Mouse (Mus musculus): ENCODE data around the gene Ccdc85c. TPM values are rescaled to one million over a fixed set of nuclear protein-coding genes. Genes with fewer than 3 reads are reported as not detected.

Gene Ccdc85c
- polyA plus RNA-seq, 1 experiment from 2014 or later: 7.0 TPM

DNA sequence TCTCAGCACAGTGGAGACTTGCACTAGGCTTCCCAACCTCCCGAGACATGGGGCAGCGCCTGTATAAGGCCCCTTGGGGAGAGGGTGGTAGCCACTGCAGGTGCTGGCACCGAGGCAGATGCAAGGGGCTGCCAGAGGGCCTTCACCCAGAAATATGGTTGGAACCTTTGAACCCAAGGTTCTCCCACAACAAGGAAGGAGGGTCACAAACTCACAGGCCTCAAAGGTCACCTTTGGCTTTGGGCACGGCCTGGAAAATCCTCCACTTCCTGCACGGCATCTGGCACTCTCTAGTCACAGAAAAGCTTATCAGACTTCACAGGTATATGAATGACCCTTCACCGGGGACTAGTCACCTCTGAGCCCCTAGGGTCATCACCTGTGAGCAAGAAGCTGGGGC, 41.5 kb downstream of the Ccdc85c start:
- Histone ChIP-seq H3K9me3 (ENCODE audit: control insufficient read depth, low read length) (no peaks in the 10 kb centered on the region), H3K36me3 (ENCODE audit: control insufficient read depth, insufficient read depth, low read length) (no peaks in the 10 kb centered on the region), H3K27me3 (ENCODE audit: control insufficient read depth, insufficient read depth, low read length) (no peaks in the 10 kb centered on the region), H3K4me3 (ENCODE audit: low read depth, low read length) (no peak overlapping the region), H3K27ac (replicated peaks) (peak overlapping the region; percentile 88), H3K4me1 (replicated peaks; ENCODE audit: control insufficient read depth, insufficient read depth) (peaks cover 2% of the 10 kb centered on the region; the same call in 1 of the 2 replicates), H3K4me2 (replicated peaks; ENCODE audit: low read depth) (no peak overlapping the region), H3K9ac (ENCODE audit: low read length) (no peak overlapping the region)
- ATAC-seq (ENCODE audit: low FRiP score, low TSS enrichment) (peak; percentile 13; the same call in 1 of the 2 replicates), DNase-seq (ENCODE audit: low spot score) (no peak)
- 78% methylated on average over 6 of the region's 6 CpGs for WGBS
- TF ChIP-seq CTCF (IDR thresholded peaks at IDR 0.05; ENCODE audit: low read depth): no peak
- no peak for TF ChIP-seq EP300 (optimal IDR thresholded peaks at IDR 0.05)

DNA sequence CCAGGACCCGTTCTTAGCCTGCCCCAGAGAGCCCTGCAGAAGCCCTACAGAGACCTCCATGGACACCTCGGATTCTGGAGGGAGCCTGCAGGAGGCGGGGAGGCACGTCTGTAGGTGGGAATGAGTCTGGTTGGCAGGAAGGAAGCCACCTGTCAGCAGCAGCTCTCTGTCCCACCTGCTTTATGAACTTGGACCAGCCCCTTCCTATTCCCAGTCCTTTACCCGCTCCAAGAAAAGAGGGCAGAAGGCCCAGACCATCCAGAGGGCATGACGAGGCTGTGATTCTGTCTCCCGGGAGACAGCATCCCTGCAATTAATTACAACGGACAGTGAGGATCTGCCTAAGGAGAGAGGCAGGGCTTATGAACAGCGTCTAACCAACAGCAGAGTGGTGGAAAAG, 43.3 kb downstream of the Ccdc85c start:
- 56% methylated on average over 9 of the region's 9 CpGs for WGBS
- no peak for ATAC-seq (ENCODE audit: low FRiP score, low TSS enrichment)

DNA sequence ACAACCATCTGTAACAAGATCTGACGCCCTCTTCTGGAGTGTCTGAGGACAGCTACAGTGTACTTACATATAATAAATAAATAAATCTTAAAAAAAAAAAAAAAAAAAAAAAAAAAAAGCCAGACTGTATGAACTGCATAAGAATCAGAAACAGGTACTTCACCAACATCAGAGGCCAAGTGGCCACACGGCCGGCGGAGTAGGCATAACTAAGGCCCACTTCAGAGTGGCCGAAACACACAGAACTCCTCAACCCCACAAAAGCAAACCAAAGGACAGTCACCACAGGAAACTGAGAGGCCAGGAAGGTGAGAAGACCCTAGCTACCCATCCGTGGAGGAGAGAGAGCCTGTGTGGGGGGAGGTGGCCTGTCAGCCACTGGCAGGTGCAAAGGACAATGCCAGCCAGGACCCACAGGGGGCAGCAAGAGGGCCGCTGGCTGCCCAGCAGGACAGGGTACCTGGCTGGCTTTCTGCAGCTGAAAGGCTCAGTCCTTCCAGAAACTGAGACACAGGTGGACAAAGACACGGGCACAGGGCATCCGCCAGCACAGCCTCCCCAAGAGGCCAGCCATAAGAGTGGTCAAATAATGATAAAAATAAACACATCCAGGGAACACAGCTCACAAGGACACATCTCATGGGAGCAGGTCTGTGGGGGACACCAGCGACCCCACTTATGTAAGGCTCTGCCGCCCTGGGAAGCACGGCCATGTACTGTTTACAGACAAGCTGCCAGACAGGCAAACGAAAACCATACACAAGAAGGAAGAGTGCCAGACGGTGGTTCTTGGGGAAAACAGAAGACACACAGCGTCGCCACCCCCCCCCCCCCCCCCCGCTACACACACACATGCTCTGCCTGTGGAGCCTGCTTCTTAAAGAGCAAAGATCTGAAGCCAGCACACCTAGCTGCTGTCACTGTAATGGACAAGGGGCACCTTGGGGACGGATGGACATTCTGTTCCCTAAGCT, 44.1 kb downstream of the Ccdc85c start:
- no peak overlapping the region for H3K4me2 ChIP-seq (replicated peaks; ENCODE audit: low read depth)
- no peaks in the 10 kb centered on the region for H3K4me1 ChIP-seq (replicated peaks; ENCODE audit: control insufficient read depth, insufficient read depth)
- H3K27me3 ChIP-seq (ENCODE audit: control insufficient read depth, insufficient read depth, low read length): no peaks in the 10 kb centered on the region
- 46% methylated on average over 17 of the region's 18 CpGs for WGBS
- no peaks in the 10 kb centered on the region for H3K9me3 ChIP-seq (ENCODE audit: control insufficient read depth, low read length)
- no peak for ATAC-seq (ENCODE audit: low FRiP score, low TSS enrichment)
- no peak overlapping the region for H3K9ac ChIP-seq (ENCODE audit: low read length)
- DNase-seq (ENCODE audit: low spot score): peak; percentile 77
- no peak for TF ChIP-seq EP300 (optimal IDR thresholded peaks at IDR 0.05)
- TF ChIP-seq CTCF (IDR thresholded peaks at IDR 0.05; ENCODE audit: low read depth): peak; percentile 71
- H3K27ac ChIP-seq (replicated peaks): no peak overlapping the region
- no peaks in the 10 kb centered on the region for H3K36me3 ChIP-seq (ENCODE audit: control insufficient read depth, insufficient read depth, low read length)
- H3K4me3 ChIP-seq (ENCODE audit: low read depth, low read length): no peak overlapping the region

More for the DNA sequence above, 43.3 kb downstream of the Ccdc85c start:
- no peak overlapping the region for H3K4me2 ChIP-seq (replicated peaks; ENCODE audit: low read depth)
- no peaks in the 10 kb centered on the region for H3K4me1 ChIP-seq (replicated peaks; ENCODE audit: control insufficient read depth, insufficient read depth)
- H3K9ac ChIP-seq (ENCODE audit: low read length): no peak overlapping the region
- H3K4me3 ChIP-seq (ENCODE audit: low read depth, low read length): no peak overlapping the region
- no peak for TF ChIP-seq EP300 (optimal IDR thresholded peaks at IDR 0.05)
- TF ChIP-seq CTCF (IDR thresholded peaks at IDR 0.05; ENCODE audit: low read depth): no peak
- no peak for DNase-seq (ENCODE audit: low spot score)
- no peaks in the 10 kb centered on the region for H3K9me3 ChIP-seq (ENCODE audit: control insufficient read depth, low read length)
- H3K27ac ChIP-seq (replicated peaks): no peak overlapping the region
- H3K36me3 ChIP-seq (ENCODE audit: control insufficient read depth, insufficient read depth, low read length): no peaks in the 10 kb centered on the region
- no peaks in the 10 kb centered on the region for H3K27me3 ChIP-seq (ENCODE audit: control insufficient read depth, insufficient read depth, low read length)

DNA sequence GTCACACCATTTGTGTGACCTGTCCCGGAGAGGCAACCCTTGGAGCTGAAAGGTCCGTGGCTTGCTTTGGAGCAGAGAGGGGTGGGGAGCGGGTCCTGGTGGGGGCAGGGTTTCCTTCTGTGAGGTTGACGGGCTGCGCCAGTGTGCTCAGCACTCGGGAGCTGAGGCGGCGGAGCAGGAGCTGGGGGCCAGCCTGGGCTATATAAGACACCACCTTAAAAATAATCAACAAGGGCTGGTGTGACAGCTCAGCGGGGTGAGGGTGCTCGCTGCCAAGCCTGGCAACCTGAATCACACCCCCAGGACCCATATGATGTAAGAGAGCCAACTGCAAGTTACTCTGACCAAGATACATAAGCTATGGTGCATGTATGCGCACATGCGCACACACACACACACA, 45.1 kb downstream of the Ccdc85c start:
- H3K36me3 ChIP-seq (ENCODE audit: control insufficient read depth, insufficient read depth, low read length): no peaks in the 10 kb centered on the region
- H3K9me3 ChIP-seq (ENCODE audit: control insufficient read depth, low read length): no peaks in the 10 kb centered on the region
- H3K27ac ChIP-seq (replicated peaks): no peak overlapping the region
- H3K27me3 ChIP-seq (ENCODE audit: control insufficient read depth, insufficient read depth, low read length): no peaks in the 10 kb centered on the region
- TF ChIP-seq EP300 (optimal IDR thresholded peaks at IDR 0.05): no peak
- TF ChIP-seq CTCF (IDR thresholded peaks at IDR 0.05; ENCODE audit: low read depth): no peak
- DNase-seq (ENCODE audit: low spot score): no peak
- WGBS: 81% methylated on average over 12 of the region's 12 CpGs
- no peak overlapping the region for H3K4me2 ChIP-seq (replicated peaks; ENCODE audit: low read depth)
- no peaks in the 10 kb centered on the region for H3K4me1 ChIP-seq (replicated peaks; ENCODE audit: control insufficient read depth, insufficient read depth)
- no peak for ATAC-seq (ENCODE audit: low FRiP score, low TSS enrichment)
- H3K9ac ChIP-seq (ENCODE audit: low read length): no peak overlapping the region
- no peak overlapping the region for H3K4me3 ChIP-seq (ENCODE audit: low read depth, low read length)

DNA sequence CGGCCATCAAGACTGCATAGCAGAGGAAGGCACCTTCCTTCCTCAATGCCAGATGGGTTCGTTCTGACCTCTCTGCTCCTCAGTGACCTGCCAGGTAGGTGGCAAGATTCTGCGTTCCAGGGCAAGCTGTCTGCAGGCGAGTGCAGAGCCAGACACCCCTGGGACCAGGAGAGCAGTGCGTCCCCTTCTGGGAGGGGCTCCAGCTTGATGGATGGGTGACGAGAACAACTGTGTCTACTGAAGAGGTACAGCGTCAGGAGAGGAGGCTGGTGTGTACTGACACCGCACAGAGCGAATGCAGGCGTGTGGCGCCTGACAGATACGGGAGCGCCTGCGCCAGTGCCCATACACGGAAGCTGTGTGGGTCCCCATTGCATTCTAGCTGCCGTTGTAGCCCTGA, 47.7 kb downstream of the Ccdc85c start:
- Histone ChIP-seq H3K4me2 (replicated peaks; ENCODE audit: low read depth) (no peak overlapping the region), H3K4me3 (ENCODE audit: low read depth, low read length) (no peak overlapping the region), H3K27ac (replicated peaks) (no peak overlapping the region), H3K9me3 (ENCODE audit: control insufficient read depth, low read length) (no peaks in the 10 kb centered on the region), H3K4me1 (replicated peaks; ENCODE audit: control insufficient read depth, insufficient read depth) (no peaks in the 10 kb centered on the region), H3K9ac (ENCODE audit: low read length) (no peak overlapping the region), H3K36me3 (ENCODE audit: control insufficient read depth, insufficient read depth, low read length) (no peaks in the 10 kb centered on the region), H3K27me3 (ENCODE audit: control insufficient read depth, insufficient read depth, low read length) (no peaks in the 10 kb centered on the region)
- 84% methylated on average over 16 of the region's 16 CpGs for WGBS
- TF ChIP-seq CTCF (IDR thresholded peaks at IDR 0.05; ENCODE audit: low read depth): no peak
- no peak for TF ChIP-seq EP300 (optimal IDR thresholded peaks at IDR 0.05)
- DNase-seq (ENCODE audit: low spot score): no peak
- ATAC-seq (ENCODE audit: low FRiP score, low TSS enrichment): no peak

DNA sequence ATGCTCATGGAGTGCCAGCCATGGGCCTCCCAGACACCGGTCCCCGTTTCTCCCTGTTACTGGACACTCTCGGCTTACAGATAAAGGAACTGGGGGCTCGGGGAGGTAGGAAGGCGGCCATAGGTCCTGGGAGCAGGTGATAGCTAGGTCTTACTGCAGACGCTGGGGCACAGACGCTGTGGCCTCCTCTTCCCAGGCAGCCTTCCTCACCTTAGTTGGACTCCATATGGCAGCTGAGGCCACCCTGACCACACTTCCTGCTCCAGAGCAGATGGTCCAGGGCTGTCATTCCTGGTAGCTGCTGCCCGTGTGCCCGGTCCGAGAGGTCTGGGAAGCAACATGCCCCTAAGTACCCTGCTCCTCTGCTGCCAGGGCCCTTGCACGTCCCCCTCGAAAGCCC, 48.3 kb downstream of the Ccdc85c start:
- no peak for ATAC-seq (ENCODE audit: low FRiP score, low TSS enrichment)

More for the DNA sequence above, 48.3 kb downstream of the Ccdc85c start:
- WGBS: 80% methylated on average over 12 of the region's 12 CpGs
- Histone ChIP-seq H3K9ac (ENCODE audit: low read length) (no peak overlapping the region), H3K36me3 (ENCODE audit: control insufficient read depth, insufficient read depth, low read length) (no peaks in the 10 kb centered on the region), H3K27ac (replicated peaks) (no peak overlapping the region), H3K9me3 (ENCODE audit: control insufficient read depth, low read length) (no peaks in the 10 kb centered on the region), H3K27me3 (ENCODE audit: control insufficient read depth, insufficient read depth, low read length) (no peaks in the 10 kb centered on the region), H3K4me1 (replicated peaks; ENCODE audit: control insufficient read depth, insufficient read depth) (no peaks in the 10 kb centered on the region), H3K4me2 (replicated peaks; ENCODE audit: low read depth) (no peak overlapping the region), H3K4me3 (ENCODE audit: low read depth, low read length) (no peak overlapping the region)
- TF ChIP-seq CTCF (IDR thresholded peaks at IDR 0.05; ENCODE audit: low read depth) (no peak), EP300 (optimal IDR thresholded peaks at IDR 0.05) (no peak)
- DNase-seq (ENCODE audit: low spot score): no peak

Measured in stomach, postnatal 0 days (tissue).